In genomic region chr2:174297851-174298250, GRCm38 (mm10) we compare ENCODE assay signal across 9 mouse cellular contexts. TPM values are rescaled to one million over a fixed set of nuclear protein-coding genes. Genes with fewer than 3 reads are reported as not detected.
A peak's percentile ranks its signal among the peaks of the same experiment; 100 is the strongest.
DNase-seq lines count a peak whose midpoint lies in the region; ATAC-seq lines count a peak whose summit lies in the region.
"Had no signal": no experiment of that assay in that cellular context is flagged by ENCODE, and none has a peak within 500 bp of the region (broad histone marks: within the 10 kb centered on the region; RNA-seq: fewer than 3 reads in every experiment).

No protein-coding gene starts in this region.

- H3K4me3 ChIP-seq in kidney, embryonic 14.5 days (ENCODE audit: low read length): peak overlapping the region; percentile 37; the same call in 1 of the 2 replicates
- peak overlapping the region; percentile 36; the same call in 1 of the 2 replicates for H3K4me3 ChIP-seq in embryonic facial prominence, embryonic 12.5 days
- H3K4me3 ChIP-seq in hindbrain, embryonic 12.5 days: peak overlapping the region; percentile 25
- peak overlapping the region; percentile 72 for H3K4me3 ChIP-seq in liver, embryonic 13.5 days (replicated peaks)

- peaks cover 3% of the 10 kb centered on the region; the same call in 1 of the 2 replicates for H3K36me3 ChIP-seq in kidney, embryonic 14.5 days (ENCODE audit: control insufficient read depth, insufficient read depth, low read length)
- peaks cover 5% of the 10 kb centered on the region for H3K36me3 ChIP-seq in embryonic facial prominence, embryonic 12.5 days
- H3K36me3 ChIP-seq in hindbrain, embryonic 12.5 days: peaks cover 7% of the 10 kb centered on the region; the same call in 1 of the 2 replicates
- 0 out of 2 replicates have a peak, but pooled peaks cover 14% of the 10 kb centered on the region for H3K36me3 ChIP-seq in liver, embryonic 13.5 days

- peaks cover 65% of the 10 kb centered on the region for H3K9me3 ChIP-seq in kidney, embryonic 14.5 days (ENCODE audit: control insufficient read depth, low read length)
- H3K9me3 ChIP-seq in embryonic facial prominence, embryonic 12.5 days: peaks cover 66% of the 10 kb centered on the region
- peaks cover 71% of the 10 kb centered on the region for H3K9me3 ChIP-seq in hindbrain, embryonic 12.5 days (replicated peaks)
- peaks cover 52% of the 10 kb centered on the region for H3K9me3 ChIP-seq in liver, embryonic 13.5 days (replicated peaks)

- no peak overlapping the region for H3K4me2 ChIP-seq in kidney, embryonic 14.5 days (replicated peaks; ENCODE audit: low read depth, low read length)
- peak overlapping the region; percentile 59; the same call in 1 of the 2 replicates for H3K4me2 ChIP-seq in embryonic facial prominence, embryonic 12.5 days (replicated peaks)
- H3K4me2 ChIP-seq in hindbrain, embryonic 12.5 days (replicated peaks): no peak overlapping the region
- H3K4me2 ChIP-seq in liver, embryonic 13.5 days: peak overlapping the region; percentile 83

- ATAC-seq in kidney, embryonic 14.5 days (ENCODE audit: low FRiP score, low TSS enrichment): no peak
- no peak for ATAC-seq in embryonic facial prominence, embryonic 12.5 days (ENCODE audit: insufficient number of reproducible peaks, insufficient read depth, low FRiP score, low TSS enrichment)
- ATAC-seq in hindbrain, embryonic 12.5 days (ENCODE audit: low FRiP score): no peak
- no peak for ATAC-seq in liver, embryonic 13.5 days (ENCODE audit: low read depth)

- H3K4me1 ChIP-seq in kidney, embryonic 14.5 days (ENCODE audit: control insufficient read depth, insufficient read depth, low read length): peaks cover 6% of the 10 kb centered on the region; the same call in 1 of the 2 replicates
- peaks cover 10% of the 10 kb centered on the region for H3K4me1 ChIP-seq in embryonic facial prominence, embryonic 12.5 days
- peaks cover 36% of the 10 kb centered on the region for H3K4me1 ChIP-seq in hindbrain, embryonic 12.5 days
- H3K4me1 ChIP-seq in liver, embryonic 13.5 days (replicated peaks): peaks cover 40% of the 10 kb centered on the region

- peaks cover 29% of the 10 kb centered on the region for H3K27me3 ChIP-seq in kidney, embryonic 14.5 days (ENCODE audit: control insufficient read depth, insufficient read depth, low read length)
- H3K27me3 ChIP-seq in embryonic facial prominence, embryonic 12.5 days: peaks cover 41% of the 10 kb centered on the region
- H3K27me3 ChIP-seq in hindbrain, embryonic 12.5 days: peaks cover 45% of the 10 kb centered on the region
- H3K27me3 ChIP-seq in liver, embryonic 13.5 days: peaks cover 48% of the 10 kb centered on the region

- 60% methylated on average over 19 of the region's 19 CpGs for WGBS in kidney, embryonic 14.5 days
- 64% methylated on average over 19 of the region's 19 CpGs for WGBS in embryonic facial prominence, embryonic 12.5 days
- 65% methylated on average over 19 of the region's 19 CpGs for WGBS in hindbrain, embryonic 12.5 days
- 64% methylated on average over 19 of the region's 19 CpGs for WGBS in liver, embryonic 13.5 days (ENCODE audit: insufficient replicate concordance)

- no peak for DNase-seq in kidney, postnatal 36 days
- DNase-seq in liver, embryonic 13.5 days: no peak
- no peak for DNase-seq in natural killer cell, adult 2 months (ENCODE audit: low spot score in 2 of 2)
- DNase-seq in thymus, postnatal 10 days (ENCODE audit: low spot score in 2 of 2): no peak
- DNase-seq: cerebellum, adult 18-20 months; gastrocnemius, postnatal 14 days had no signal

- H3K27ac ChIP-seq in kidney, embryonic 14.5 days (ENCODE audit: low read depth, low read length): no peak overlapping the region
- H3K27ac ChIP-seq in embryonic facial prominence, embryonic 12.5 days: no peak overlapping the region
- H3K27ac ChIP-seq in hindbrain, embryonic 12.5 days: no peak overlapping the region
- no peak overlapping the region for H3K27ac ChIP-seq in liver, embryonic 13.5 days

- H3K9ac ChIP-seq in kidney, embryonic 14.5 days (ENCODE audit: low read depth, low read length): no peak overlapping the region
- H3K9ac ChIP-seq in embryonic facial prominence, embryonic 12.5 days: no peak overlapping the region
- H3K9ac ChIP-seq in hindbrain, embryonic 12.5 days: no peak overlapping the region
- no peak overlapping the region for H3K9ac ChIP-seq in liver, embryonic 13.5 days

RNA-seq across cellular contexts. Expression of gene Gnas, which starts 13.7 kb away (rescaled TPM):
- 1,459 and 1,592 TPM in 2 replicates for polyA plus RNA-seq in kidney, embryonic 14.5 days (2014; fragmentation: Nextera tagmentation; extraction: Ambion mirVana)
- 1,926 and 2,042 TPM in 2 replicates for polyA plus RNA-seq in embryonic facial prominence, embryonic 12.5 days (2016; fragmentation: Nextera tagmentation; extraction: Ambion mirVana)
- 1,701 and 1,752 TPM in 2 replicates for polyA plus RNA-seq in hindbrain, embryonic 12.5 days (2016; fragmentation: Nextera tagmentation; extraction: Ambion mirVana)
- 343 and 362 TPM in 2 replicates for polyA plus RNA-seq in liver, embryonic 13.5 days (2015; fragmentation: Nextera tagmentation; extraction: Ambion mirVana)

RNA-seq across cellular contexts. Expression of gene Gm20721, which starts 48.7 kb away (rescaled TPM):
- polyA plus RNA-seq in kidney, embryonic 14.5 days (2014; fragmentation: Nextera tagmentation; extraction: Ambion mirVana): 10.1 and 15.0 TPM in 2 replicates
- 17.3 and 19.9 TPM in 2 replicates for polyA plus RNA-seq in embryonic facial prominence, embryonic 12.5 days (2016; fragmentation: Nextera tagmentation; extraction: Ambion mirVana)
- polyA plus RNA-seq in hindbrain, embryonic 12.5 days (2016; fragmentation: Nextera tagmentation; extraction: Ambion mirVana): 13.7 and 14.5 TPM in 2 replicates
- polyA plus RNA-seq in liver, embryonic 13.5 days (2015; fragmentation: Nextera tagmentation; extraction: Ambion mirVana): 36.1 and 43.2 TPM in 2 replicates

Comparison
In these comparisons a context has a peak if more than half of its experiments do, and no peak if none do; other contexts are left out.
1. H3K4me2 ChIP-seq: peak in embryonic facial prominence, embryonic 12.5 days (single experiment) and liver, embryonic 13.5 days (single experiment); none in kidney, embryonic 14.5 days (single experiment) and hindbrain, embryonic 12.5 days (single experiment).
2. Peak in every context shown above with its lines, with median percentiles within 50 percentile points of each other: H3K4me3 ChIP-seq.